Mouse (Mus musculus) liver, adult 2 months (tissue): ENCODE measurements around the gene Hopx.

Experiments used
- CTCF ChIP-seq: fragments of 200-500 bp; IDR thresholded peaks from 2 replicates; pipeline ENCODE4 v1.5.1; 2011; ENCODE audit warnings: low read depth, low read length, control low read depth
- POLR2A ChIP-seq: fragments of 200-500 bp; IDR thresholded peaks from 2 replicates; pipeline ENCODE4 v1.6.1; 2011; ENCODE audit warnings: low read length, control low read depth; ENCODE audit not compliant: insufficient read depth; ENCODE audit errors: extremely low read depth

- TF ChIP-seq CTCF (no peak), POLR2A (no peak)
These were observed 41.1 kb downstream of the Hopx start for GRCm38 (mm10) chr5:77073794-77074193.
